Mouse (Mus musculus): Measurements from ENCODE around the gene Crtam. TPM values are rescaled to one million over a fixed set of nuclear protein-coding genes. Genes with fewer than 3 reads are reported as not detected.

Crtam gene
- total and polyA plus RNA-seq, 3 experiments = not detected

- H3K79me2 ChIP-seq (replicated peaks; ENCODE audit: control insufficient read depth, extremely low read depth, insufficient read depth, poor library complexity, severe bottlenecking) = no peaks in the 10 kb centered on the region
- dilution Hi-C loops (cut with MboI; ENCODE audit: extremely low pct_ligation_motif_present, extremely low pct_unique_long_range_greater_than_20kb, low sequenced_read_pairs) (no loop called here), in situ Hi-C loops (cut with MboI; ENCODE audit: low pct_ligation_motif_present, low pct_unique_long_range_greater_than_20kb, low sequenced_read_pairs) (no loop called here)
- H3K4me3 ChIP-seq (replicated peaks in 1 of 3; ENCODE audit: low read depth in 2 of 3, low read length in 2 of 3, poor library complexity in 1 of 3) = no peak within 1 kb of the TSS
- H3K9ac ChIP-seq (ENCODE audit: insufficient read depth, low read depth) = no peak within 1 kb of the TSS
- no peak within 1 kb of the TSS for H3K4me2 ChIP-seq (ENCODE audit: insufficient read depth, low read depth, poor library complexity, severe bottlenecking)
- TF ChIP-seq JUN (IDR thresholded peaks at IDR 0.05; ENCODE audit: insufficient read depth, low read depth, low read length) (no peak), E2F4 (IDR thresholded peaks at IDR 0.05; ENCODE audit: insufficient replicate concordance, low read depth, low read length) (no peak), POLR2A (IDR thresholded peaks at IDR 0.05; ENCODE audit: low read depth, low read length) (no peak), USF1 (IDR thresholded peaks at IDR 0.05; ENCODE audit: low read depth, low read length) (no peak), IRF4 (IDR thresholded peaks at IDR 0.05; ENCODE audit: low read depth, low read length) (no peak), MAFK (IDR thresholded peaks at IDR 0.05; ENCODE audit: insufficient replicate concordance, low read length) (no peak), POLR2AphosphoS2 (IDR thresholded peaks at IDR 0.05; ENCODE audit: low read depth, low read length) (no peak), ZKSCAN1 (IDR thresholded peaks at IDR 0.05; ENCODE audit: borderline replicate concordance, low read depth, low read length) (no peak), RAD21 (IDR thresholded peaks at IDR 0.05; ENCODE audit: low read depth, low read length) (no peak), SMC3 (IDR thresholded peaks at IDR 0.05; ENCODE audit: low read depth, low read length) (no peak), MEF2A (IDR thresholded peaks at IDR 0.05; ENCODE audit: borderline replicate concordance, low read depth, low read length) (no peak), TBP (conservative IDR thresholded peaks at IDR 0.05; ENCODE audit: low read depth, low read length) (no peak), CTCF (conservative IDR thresholded peaks at IDR 0.05 in 1 of 2, IDR thresholded peaks at IDR 0.05 in 1 of 2; ENCODE audit: low read depth in 2 of 2, low read length in 2 of 2) (no peak), ZNF384 (IDR thresholded peaks at IDR 0.05; ENCODE audit: low read depth, low read length) (no peak)
- peaks cover 0 to 15% of the 10 kb centered on the region in 2 experiments; a peak in 2 of 4 replicates for H3K4me1 ChIP-seq (ENCODE audit: control insufficient read depth in 1 of 2, insufficient read depth in 2 of 2)
- H3K9me3 ChIP-seq (replicated peaks; ENCODE audit: low read length) = no peaks in the 10 kb centered on the region
- H3K27ac ChIP-seq (ENCODE audit: insufficient read depth, low read depth) = no peak within 1 kb of the TSS
- no peak for DNase-seq (ENCODE audit: extremely low read depth)
- H3K36me3 ChIP-seq (replicated peaks in 1 of 2; ENCODE audit: control insufficient read depth in 1 of 2, insufficient read depth in 1 of 2, low read length in 1 of 2) = no peaks in the 10 kb centered on the region
- H3K27me3 ChIP-seq (replicated peaks) = no peaks in the 10 kb centered on the region
These were observed 40.6 kb downstream of the Crtam start, which contains the start of gene Jhy for GRCm38 (mm10) chr9:40963586-40964417. Gene Jhy (minus strand): TSS chr9:40964118.

- Histone ChIP-seq H3K9ac (ENCODE audit: insufficient read depth, low read depth) (no peak overlapping the region), H3K4me2 (ENCODE audit: insufficient read depth, low read depth, poor library complexity, severe bottlenecking) (no peak overlapping the region), H3K79me2 (replicated peaks; ENCODE audit: control insufficient read depth, extremely low read depth, insufficient read depth, poor library complexity, severe bottlenecking) (no peaks in the 10 kb centered on the region), H3K4me1 (ENCODE audit: control insufficient read depth in 1 of 2, insufficient read depth in 2 of 2) (peaks cover 0 to 17% of the 10 kb centered on the region in 2 experiments; a peak in 2 of 4 replicates), H3K27me3 (replicated peaks) (no peaks in the 10 kb centered on the region), H3K9me3 (replicated peaks; ENCODE audit: low read length) (no peaks in the 10 kb centered on the region), H3K4me3 (replicated peaks in 1 of 3; ENCODE audit: low read depth in 2 of 3, low read length in 2 of 3, poor library complexity in 1 of 3) (no peak overlapping the region), H3K36me3 (replicated peaks in 1 of 2; ENCODE audit: control insufficient read depth in 1 of 2, insufficient read depth in 1 of 2, low read length in 1 of 2) (no peaks in the 10 kb centered on the region), H3K27ac (ENCODE audit: insufficient read depth, low read depth) (no peak overlapping the region)
- no peak for DNase-seq (ENCODE audit: extremely low read depth)
- in situ Hi-C loops (cut with MboI; ENCODE audit: low pct_ligation_motif_present, low pct_unique_long_range_greater_than_20kb, low sequenced_read_pairs) (no loop called here), dilution Hi-C loops (cut with MboI; ENCODE audit: extremely low pct_ligation_motif_present, extremely low pct_unique_long_range_greater_than_20kb, low sequenced_read_pairs) (no loop called here)
- TF ChIP-seq NELFE (IDR thresholded peaks at IDR 0.05; ENCODE audit: low read depth, low read length) = no peak
- TF ChIP-seq CTCF (conservative IDR thresholded peaks at IDR 0.05 in 1 of 2, IDR thresholded peaks at IDR 0.05 in 1 of 2; ENCODE audit: low read depth in 2 of 2, low read length in 2 of 2) = no peak
- TF ChIP-seq ELF1 (IDR thresholded peaks at IDR 0.05; ENCODE audit: low read depth, low read length) = no peak
- no peak for TF ChIP-seq POLR2A (IDR thresholded peaks at IDR 0.05; ENCODE audit: low read depth, low read length)
- no peak for TF ChIP-seq HCFC1 (IDR thresholded peaks at IDR 0.05; ENCODE audit: low read depth, low read length)
- TF ChIP-seq BHLHE40 (IDR thresholded peaks at IDR 0.05; ENCODE audit: low read depth, low read length) = no peak
- no peak for TF ChIP-seq NRF1 (IDR thresholded peaks at IDR 0.05; ENCODE audit: low read depth, low read length)
- no peak for TF ChIP-seq PAX5 (IDR thresholded peaks at IDR 0.05; ENCODE audit: low read length)
- no peak for TF ChIP-seq MYC (IDR thresholded peaks at IDR 0.05; ENCODE audit: low read depth, low read length)
- no peak for TF ChIP-seq MAX (IDR thresholded peaks at IDR 0.05; ENCODE audit: low read length)
- no peak for TF ChIP-seq KAT2A (IDR thresholded peaks at IDR 0.05; ENCODE audit: insufficient replicate concordance, low read length)
- TF ChIP-seq UBTF (IDR thresholded peaks at IDR 0.05; ENCODE audit: low read depth, low read length) = no peak
- no peak for TF ChIP-seq ZC3H11A (IDR thresholded peaks at IDR 0.05; ENCODE audit: low read depth, low read length)
- TF ChIP-seq MEF2A (IDR thresholded peaks at IDR 0.05; ENCODE audit: borderline replicate concordance, low read depth, low read length) = no peak
These were observed 43.0 kb downstream of the Crtam start for GRCm38 (mm10) chr9:40961401-40961800.

Data from CH12.LX (cell line).